ENCODE assay signal across 29 mouse cellular contexts in the genomic region with DNA sequence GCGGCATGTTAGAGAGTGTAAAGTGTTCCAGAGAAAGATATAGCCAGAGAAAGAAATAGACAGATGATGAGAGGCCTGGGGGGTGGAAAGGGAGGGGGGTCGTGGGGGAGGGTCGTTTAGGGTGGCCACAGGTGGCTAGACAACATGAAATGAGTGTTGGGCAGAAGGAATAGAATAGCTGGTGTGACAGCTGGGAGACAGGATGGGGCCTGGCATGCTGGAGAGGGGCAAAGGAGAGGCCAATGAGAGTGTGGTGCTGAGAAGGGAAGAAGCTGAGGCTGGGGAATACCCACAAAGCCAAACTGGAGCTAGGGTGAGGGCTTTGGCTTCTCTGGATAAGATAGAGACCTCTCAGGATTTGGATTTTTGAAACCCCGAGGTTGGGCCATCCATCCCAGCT. TPM values are rescaled to one million over a fixed set of nuclear protein-coding genes. Genes with fewer than 3 reads are reported as not detected.
"Had no signal": no experiment of that assay in that cellular context is flagged by ENCODE, and none has a peak within 500 bp of the region (broad histone marks: within the 10 kb centered on the region; RNA-seq: fewer than 3 reads in every experiment).

No protein-coding gene starts in this region.

- H3K27ac ChIP-seq: heart, adult 2 months; heart, embryonic 13.5 days; heart, embryonic 15.5 days; hindbrain, embryonic 13.5 days; hindbrain, embryonic 15.5 days; hindbrain, postnatal 0 days; kidney, embryonic 15.5 days; kidney, postnatal 0 days; limb, embryonic 10.5 days; limb, embryonic 12.5 days; liver, embryonic 13.5 days; liver, embryonic 15.5 days had no signal

- H3K27me3 ChIP-seq: hindbrain, embryonic 15.5 days had no signal

- H3K9ac ChIP-seq: heart, embryonic 13.5 days; heart, embryonic 15.5 days; hindbrain, embryonic 15.5 days; kidney, embryonic 15.5 days; limb, embryonic 12.5 days; liver, embryonic 13.5 days; liver, embryonic 15.5 days had no signal

- H3K4me3 ChIP-seq: heart, adult 2 months; heart, embryonic 13.5 days; heart, embryonic 15.5 days; hindbrain, embryonic 13.5 days; hindbrain, embryonic 15.5 days; kidney, embryonic 15.5 days; left cerebral cortex, adult 2 months; limb, embryonic 10.5 days; limb, embryonic 12.5 days; liver, embryonic 13.5 days; liver, embryonic 15.5 days had no signal

- DNase-seq: gastrocnemius, postnatal 14 days; gastrocnemius, postnatal 36 days; heart, adult 11 months; heart, adult 2 months; heart, postnatal 14 days; heart, postnatal 36 days; kidney, adult 11 months; kidney, adult 2 months; kidney, adult 9 months; kidney, postnatal 25 days; kidney, postnatal 4 days; layer of hippocampus, adult 9-11 months; liver; liver, embryonic 13.5 days had no signal

- H3K36me3 ChIP-seq: heart, embryonic 13.5 days; heart, embryonic 15.5 days; hindbrain, embryonic 13.5 days; hindbrain, embryonic 15.5 days; kidney, embryonic 15.5 days; limb, embryonic 10.5 days; limb, embryonic 12.5 days; liver, embryonic 13.5 days; liver, embryonic 15.5 days had no signal

- H3K4me1 ChIP-seq: liver, embryonic 13.5 days; liver, embryonic 15.5 days had no signal

- H3K9me3 ChIP-seq: heart, embryonic 13.5 days; heart, embryonic 15.5 days; hindbrain, embryonic 13.5 days; hindbrain, embryonic 15.5 days; kidney, embryonic 15.5 days; limb, embryonic 10.5 days; limb, embryonic 12.5 days; liver, embryonic 13.5 days; liver, embryonic 15.5 days had no signal

- H3K4me2 ChIP-seq: heart, embryonic 11.5 days; heart, embryonic 13.5 days; heart, embryonic 15.5 days; hindbrain, embryonic 13.5 days; hindbrain, embryonic 15.5 days; kidney, embryonic 15.5 days; limb, embryonic 12.5 days; liver, embryonic 11.5 days; liver, embryonic 13.5 days; liver, embryonic 15.5 days had no signal

- ATAC-seq: hindbrain, postnatal 0 days; intestine, embryonic 16.5 days had no signal

RNA-seq across cellular contexts. Expression of gene Lrrn2, which starts 6.6 kb away (rescaled TPM):
- total RNA-seq: hematopoietic stem cell, adult 5-6 weeks had no signal
